Mouse (Mus musculus): ENCODE results near the gene Pbrm1.

- TF ChIP-seq CTCF (IDR thresholded peaks at IDR 0.05; ENCODE audit: borderline replicate concordance, control insufficient read depth, extremely low read depth, insufficient read depth, low read length, poor library complexity) = no peak
- TF ChIP-seq POLR2A (IDR thresholded peaks at IDR 0.05; ENCODE audit: control insufficient read depth, extremely low read depth, insufficient read depth, low read length, poor library complexity) = no peak
These were observed 150.6 kb downstream of the Pbrm1 start for GRCm38 (mm10) chr14:31169508-31169907.
